Mouse (Mus musculus): ENCODE results near the gene Gimap1. TPM values are rescaled to one million over a fixed set of nuclear protein-coding genes. Genes with fewer than 3 reads are reported as not detected.

Gene Gimap1
- polyA plus RNA-seq, 1 experiment: not detected

- Histone ChIP-seq H3K4me1 (ENCODE audit: control insufficient read depth, insufficient read depth, low read length) (no peaks in the 10 kb centered on the region), H3K4me3 (ENCODE audit: insufficient read depth, low read depth, low read length) (no peak overlapping the region), H3K27ac (ENCODE audit: insufficient read depth, low read depth, low read length) (no peak overlapping the region)
- TF ChIP-seq POLR2A (IDR thresholded peaks at IDR 0.05; ENCODE audit: insufficient read depth, low read depth, low read length) (no peak), CTCF (IDR thresholded peaks at IDR 0.05; ENCODE audit: insufficient read depth, low read depth, low read length) (no peak)
- WGBS: 96% methylated on average over 1 of the region's 1 CpGs
Observed at GRCm38 (mm10) chr6:48733660-48734059, 5.2 kb upstream of the Gimap1 start.

DNA sequence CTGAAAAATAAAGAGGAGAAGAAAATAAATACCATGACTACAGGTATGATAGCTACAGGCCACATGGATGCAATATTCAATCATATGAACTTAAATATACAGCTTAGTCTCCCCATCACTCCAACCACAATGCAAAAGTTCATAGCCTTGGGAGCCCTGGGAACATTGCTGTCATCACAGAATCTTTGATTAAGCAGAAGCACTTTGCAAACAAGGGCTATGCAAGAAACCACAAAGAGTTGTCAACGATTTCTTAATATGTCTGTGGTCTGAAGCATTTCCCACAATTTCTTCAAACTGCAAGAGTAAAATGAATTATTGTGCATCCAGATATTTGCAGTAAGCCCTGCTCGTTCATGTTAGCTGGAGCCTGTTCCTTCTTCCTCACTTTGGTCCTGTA lies 1.8 kb upstream of the Gimap1 start:
- Histone ChIP-seq H3K27ac (ENCODE audit: insufficient read depth, low read depth, low read length) (no peak overlapping the region), H3K4me3 (ENCODE audit: insufficient read depth, low read depth, low read length) (no peak overlapping the region), H3K4me1 (ENCODE audit: control insufficient read depth, insufficient read depth, low read length) (peaks cover 5% of the 10 kb centered on the region)
- TF ChIP-seq POLR2A (IDR thresholded peaks at IDR 0.05; ENCODE audit: insufficient read depth, low read depth, low read length) (no peak), CTCF (IDR thresholded peaks at IDR 0.05; ENCODE audit: insufficient read depth, low read depth, low read length) (no peak)
- 88% methylated on average over 2 of the region's 2 CpGs for WGBS

DNA sequence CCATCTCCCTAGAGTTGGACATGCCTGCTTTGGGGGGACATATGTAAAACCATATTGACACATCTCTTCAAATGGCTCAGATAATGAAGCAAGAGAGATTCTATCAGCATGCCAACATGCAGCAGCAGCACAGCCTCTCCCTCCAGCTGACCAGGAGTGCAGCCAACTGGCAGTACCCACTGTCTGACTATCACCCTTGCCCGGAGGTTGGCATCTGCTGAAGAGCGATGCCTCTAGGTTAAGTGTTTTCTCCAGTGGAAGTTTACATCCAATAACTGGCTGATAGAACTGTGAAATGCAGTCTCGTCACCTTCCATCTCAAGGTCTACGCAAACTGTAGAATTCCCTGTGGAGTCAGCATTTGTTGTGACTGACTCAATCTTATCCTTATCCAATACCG lies 1.2 kb upstream of the Gimap1 start:
- Histone ChIP-seq H3K27ac (ENCODE audit: insufficient read depth, low read depth, low read length) (no peak overlapping the region), H3K4me1 (ENCODE audit: control insufficient read depth, insufficient read depth, low read length) (peaks cover 11% of the 10 kb centered on the region), H3K4me3 (ENCODE audit: insufficient read depth, low read depth, low read length) (no peak overlapping the region)
- TF ChIP-seq CTCF (IDR thresholded peaks at IDR 0.05; ENCODE audit: insufficient read depth, low read depth, low read length): no peak
- TF ChIP-seq POLR2A (IDR thresholded peaks at IDR 0.05; ENCODE audit: insufficient read depth, low read depth, low read length): no peak
- WGBS: 82% methylated on average over 5 of the region's 5 CpGs

DNA sequence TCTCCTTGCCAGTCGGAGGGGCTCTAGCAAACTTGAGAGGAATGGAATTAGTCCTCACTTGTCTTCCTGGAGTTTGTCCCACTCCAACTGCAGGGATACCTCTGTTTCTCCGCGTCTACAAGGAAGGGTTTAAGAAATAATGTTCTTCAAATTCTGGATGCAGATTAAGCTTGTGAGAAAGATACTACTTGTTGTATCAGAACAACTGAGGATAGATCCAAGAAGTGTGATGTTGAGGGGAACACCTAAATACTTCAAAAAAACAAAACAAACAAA lies 864 bp downstream of the Gimap1 start:
- TF ChIP-seq POLR2A (IDR thresholded peaks at IDR 0.05; ENCODE audit: insufficient read depth, low read depth, low read length) (no peak), CTCF (IDR thresholded peaks at IDR 0.05; ENCODE audit: insufficient read depth, low read depth, low read length) (no peak)
- Histone ChIP-seq H3K4me1 (ENCODE audit: control insufficient read depth, insufficient read depth, low read length) (peaks cover 15% of the 10 kb centered on the region), H3K4me3 (ENCODE audit: insufficient read depth, low read depth, low read length) (no peak overlapping the region), H3K27ac (ENCODE audit: insufficient read depth, low read depth, low read length) (0 out of 2 replicates have a peak overlapping the region, but pooled peaks have one; percentile 48)
- WGBS: 87% methylated on average over 3 of the region's 3 CpGs

DNA sequence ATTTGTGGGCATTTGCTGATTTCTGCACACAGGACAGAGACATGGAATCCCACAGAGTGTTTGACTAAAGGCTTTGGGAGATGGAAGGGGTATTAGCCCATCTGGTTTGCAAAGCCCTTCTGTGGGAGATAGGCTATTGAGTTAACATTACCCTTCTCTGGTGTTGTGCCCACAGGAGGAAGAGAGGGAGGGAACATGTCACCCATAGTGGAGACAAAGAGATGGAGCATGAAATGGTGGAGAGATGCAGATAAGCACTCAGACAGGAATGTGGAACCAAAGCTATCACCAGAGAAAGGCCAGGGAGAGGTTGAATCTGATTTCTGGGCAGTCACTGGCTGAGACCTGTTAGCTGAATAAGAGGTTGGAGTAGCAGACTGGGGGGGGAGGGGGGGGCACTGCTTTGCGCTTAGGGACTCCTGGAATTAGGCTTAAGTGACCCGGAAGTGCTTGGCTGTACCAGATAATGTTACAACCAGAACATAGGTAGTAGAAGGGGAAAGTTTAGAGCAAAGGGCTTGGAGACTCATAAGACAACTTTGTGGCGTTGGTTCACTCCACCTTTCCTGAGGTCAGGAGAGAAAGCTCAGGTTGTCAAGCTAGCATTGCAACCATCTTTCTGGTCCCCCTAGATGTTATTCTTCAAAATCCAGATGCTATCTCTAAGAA lies 1.8 kb downstream of the Gimap1 start:
- H3K27ac ChIP-seq (ENCODE audit: insufficient read depth, low read depth, low read length): no peak overlapping the region
- TF ChIP-seq POLR2A (IDR thresholded peaks at IDR 0.05; ENCODE audit: insufficient read depth, low read depth, low read length): no peak
- WGBS: 82% methylated on average over 3 of the region's 3 CpGs
- H3K4me1 ChIP-seq (ENCODE audit: control insufficient read depth, insufficient read depth, low read length): peaks cover 17% of the 10 kb centered on the region
- H3K4me3 ChIP-seq (ENCODE audit: insufficient read depth, low read depth, low read length): no peak overlapping the region

- H3K27ac ChIP-seq (ENCODE audit: insufficient read depth, low read depth, low read length): no peak overlapping the region
- H3K4me3 ChIP-seq (ENCODE audit: insufficient read depth, low read depth, low read length): no peak overlapping the region
- H3K4me1 ChIP-seq (ENCODE audit: control insufficient read depth, insufficient read depth, low read length): peaks cover 24% of the 10 kb centered on the region
- TF ChIP-seq POLR2A (IDR thresholded peaks at IDR 0.05; ENCODE audit: insufficient read depth, low read depth, low read length): no peak
- TF ChIP-seq CTCF (IDR thresholded peaks at IDR 0.05; ENCODE audit: insufficient read depth, low read depth, low read length): no peak
- 35% methylated on average over 3 of the region's 3 CpGs for WGBS
Observed at GRCm38 (mm10) chr6:48741273-48741672, 2.4 kb downstream of the Gimap1 start.

- H3K27ac ChIP-seq (ENCODE audit: insufficient read depth, low read depth, low read length): no peak overlapping the region
- peaks cover 25% of the 10 kb centered on the region for H3K4me1 ChIP-seq (ENCODE audit: control insufficient read depth, insufficient read depth, low read length)
- WGBS: 38% methylated on average over 9 of the region's 9 CpGs
- TF ChIP-seq CTCF (IDR thresholded peaks at IDR 0.05; ENCODE audit: insufficient read depth, low read depth, low read length) (no peak), POLR2A (IDR thresholded peaks at IDR 0.05; ENCODE audit: insufficient read depth, low read depth, low read length) (no peak)
- H3K4me3 ChIP-seq (ENCODE audit: insufficient read depth, low read depth, low read length): no peak overlapping the region
Observed at GRCm38 (mm10) chr6:48741711-48742206, 2.9 kb downstream of the Gimap1 start.

DNA sequence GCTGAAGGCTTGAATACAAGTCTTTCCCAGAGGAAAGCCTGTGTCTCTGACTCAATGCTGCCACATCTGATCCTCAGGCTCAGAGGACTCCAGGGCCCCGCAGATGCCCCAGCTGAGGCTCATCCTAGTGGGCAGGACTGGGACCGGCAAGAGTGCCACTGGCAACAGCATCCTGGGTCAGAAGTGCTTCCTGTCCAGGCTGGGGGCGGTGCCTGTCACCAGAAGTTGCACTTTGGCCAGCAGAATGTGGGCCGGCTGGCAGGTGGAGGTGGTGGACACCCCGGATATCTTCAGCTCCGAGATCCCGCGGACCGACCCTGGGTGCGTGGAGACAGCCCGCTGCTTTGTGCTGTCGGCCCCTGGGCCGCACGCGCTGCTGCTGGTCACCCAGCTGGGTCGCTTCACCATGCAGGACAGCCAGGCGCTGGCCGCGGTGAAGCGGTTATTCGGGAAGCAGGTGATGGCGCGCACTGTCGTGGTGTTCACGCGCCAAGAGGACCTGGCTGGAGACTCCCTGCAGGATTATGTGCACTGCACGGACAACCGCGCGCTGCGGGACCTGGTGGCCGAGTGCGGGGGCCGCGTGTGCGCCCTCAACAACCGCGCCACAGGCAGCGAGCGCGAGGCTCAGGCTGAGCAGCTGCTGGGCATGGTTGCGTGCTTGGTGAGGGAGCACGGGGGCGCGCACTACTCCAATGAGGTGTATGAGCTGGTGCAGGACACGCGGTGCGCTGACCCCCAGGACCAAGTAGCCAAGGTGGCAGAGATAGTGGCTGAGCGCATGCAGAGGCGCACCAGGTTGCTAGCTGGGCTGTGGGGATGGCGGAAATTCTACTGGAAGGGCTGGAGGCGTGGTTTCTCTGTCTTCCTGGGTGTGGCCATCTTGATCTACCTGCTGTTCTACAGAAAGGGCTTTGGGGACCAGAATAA lies 3.8 kb downstream of the Gimap1 start:
- 7% methylated on average over 52 of the region's 52 CpGs for WGBS
- H3K27ac ChIP-seq (ENCODE audit: insufficient read depth, low read depth, low read length): no peak overlapping the region
- H3K4me3 ChIP-seq (ENCODE audit: insufficient read depth, low read depth, low read length): peak overlapping the region; percentile 47
- H3K4me1 ChIP-seq (ENCODE audit: control insufficient read depth, insufficient read depth, low read length): peaks cover 25% of the 10 kb centered on the region
- no peak for TF ChIP-seq CTCF (IDR thresholded peaks at IDR 0.05; ENCODE audit: insufficient read depth, low read depth, low read length)
- TF ChIP-seq POLR2A (IDR thresholded peaks at IDR 0.05; ENCODE audit: insufficient read depth, low read depth, low read length): 0 out of 2 replicates have a peak, but pooled peaks have one; percentile 15

- TF ChIP-seq CTCF (IDR thresholded peaks at IDR 0.05; ENCODE audit: insufficient read depth, low read depth, low read length): no peak
- no peak for TF ChIP-seq POLR2A (IDR thresholded peaks at IDR 0.05; ENCODE audit: insufficient read depth, low read depth, low read length)
- Histone ChIP-seq H3K4me1 (ENCODE audit: control insufficient read depth, insufficient read depth, low read length) (peaks cover 25% of the 10 kb centered on the region), H3K4me3 (ENCODE audit: insufficient read depth, low read depth, low read length) (no peak overlapping the region), H3K27ac (ENCODE audit: insufficient read depth, low read depth, low read length) (0 out of 2 replicates have a peak overlapping the region, but pooled peaks have one; percentile 12)
- 69% methylated on average over 2 of the region's 2 CpGs for WGBS
Observed at GRCm38 (mm10) chr6:48745490-48745889, 6.6 kb downstream of the Gimap1 start.

Data from olfactory bulb, adult 2 months (tissue).